Mouse (Mus musculus) CH12.LX (cell line): ENCODE results near the gene Prkch.

ENCODE experiments used
- CHD1 ChIP-seq: IDR thresholded peaks from 2 replicates; pipeline ENCODE4 v1.6.1; 2012; ENCODE audit warnings: low read depth, low read length, improper control_type of control experiment, inconsistent platforms
- CTCF ChIP-seq, 2 experiments: IDR thresholded peaks in 1 of 2; conservative IDR thresholded peaks in 1 of 2; 2 replicates each; pipeline ENCODE4 v1.5.1; 2011 to 2012; ENCODE audit warnings: low read depth in 2 of 2, low read length in 2 of 2, improper control_type of control experiment in 1 of 2, inconsistent platforms in 1 of 2, mild to moderate bottlenecking in 1 of 2, moderate library complexity in 1 of 2
- HCFC1 ChIP-seq: IDR thresholded peaks from 2 replicates; pipeline ENCODE4 v1.6.1; 2012; ENCODE audit warnings: low read depth, mild to moderate bottlenecking, inconsistent platforms, low read length, improper control_type of control experiment
- IRF4 ChIP-seq: IDR thresholded peaks from 2 replicates; pipeline ENCODE4 v1.6.1; 2014; ENCODE audit warnings: low read depth, mild to moderate bottlenecking, inconsistent platforms, low read length, improper control_type of control experiment
- MAFK ChIP-seq: IDR thresholded peaks from 2 replicates; pipeline ENCODE4 v1.6.1; 2011; ENCODE audit warnings: low read length, improper control_type of control experiment; ENCODE audit not compliant: insufficient replicate concordance
- MAZ ChIP-seq: IDR thresholded peaks from 2 replicates; pipeline ENCODE4 v1.6.1; 2012; ENCODE audit warnings: low read depth, mild to moderate bottlenecking, inconsistent platforms, low read length, improper control_type of control experiment, moderate library complexity
- MXI1 ChIP-seq: IDR thresholded peaks from 2 replicates; pipeline ENCODE4 v1.6.1; 2011; ENCODE audit warnings: mild to moderate bottlenecking, low read depth, low read length, improper control_type of control experiment
- POLR2A ChIP-seq: IDR thresholded peaks from 2 replicates; pipeline ENCODE4 v1.6.1; 2011; ENCODE audit warnings: low read depth, mild to moderate bottlenecking, improper control_type of control experiment, low read length
- RAD21 ChIP-seq: IDR thresholded peaks from 2 replicates; pipeline ENCODE4 v1.6.1; 2011; ENCODE audit warnings: low read depth, mild to moderate bottlenecking, low read length, improper control_type of control experiment, moderate library complexity
- RCOR1 ChIP-seq: conservative IDR thresholded peaks from 2 replicates; pipeline ENCODE4 v1.6.1; 2012; ENCODE audit warnings: low read depth, mild to moderate bottlenecking, inconsistent platforms, low read length, improper control_type of control experiment
- TBP ChIP-seq: conservative IDR thresholded peaks from 2 replicates; pipeline ENCODE4 v1.6.1; 2011; ENCODE audit warnings: low read depth, low read length, improper control_type of control experiment
- UBTF ChIP-seq: IDR thresholded peaks from 2 replicates; pipeline ENCODE4 v1.6.1; 2012; ENCODE audit warnings: low read depth, mild to moderate bottlenecking, inconsistent platforms, low read length, improper control_type of control experiment, moderate library complexity
- ZKSCAN1 ChIP-seq: IDR thresholded peaks from 2 replicates; pipeline ENCODE4 v1.6.1; 2012; ENCODE audit warnings: low read depth, inconsistent platforms, low read length, improper control_type of control experiment, borderline replicate concordance
- ZNF384 ChIP-seq: IDR thresholded peaks from 2 replicates; pipeline ENCODE4 v1.6.1; 2012; ENCODE audit warnings: low read depth, low read length, improper control_type of control experiment, inconsistent platforms

DNA sequence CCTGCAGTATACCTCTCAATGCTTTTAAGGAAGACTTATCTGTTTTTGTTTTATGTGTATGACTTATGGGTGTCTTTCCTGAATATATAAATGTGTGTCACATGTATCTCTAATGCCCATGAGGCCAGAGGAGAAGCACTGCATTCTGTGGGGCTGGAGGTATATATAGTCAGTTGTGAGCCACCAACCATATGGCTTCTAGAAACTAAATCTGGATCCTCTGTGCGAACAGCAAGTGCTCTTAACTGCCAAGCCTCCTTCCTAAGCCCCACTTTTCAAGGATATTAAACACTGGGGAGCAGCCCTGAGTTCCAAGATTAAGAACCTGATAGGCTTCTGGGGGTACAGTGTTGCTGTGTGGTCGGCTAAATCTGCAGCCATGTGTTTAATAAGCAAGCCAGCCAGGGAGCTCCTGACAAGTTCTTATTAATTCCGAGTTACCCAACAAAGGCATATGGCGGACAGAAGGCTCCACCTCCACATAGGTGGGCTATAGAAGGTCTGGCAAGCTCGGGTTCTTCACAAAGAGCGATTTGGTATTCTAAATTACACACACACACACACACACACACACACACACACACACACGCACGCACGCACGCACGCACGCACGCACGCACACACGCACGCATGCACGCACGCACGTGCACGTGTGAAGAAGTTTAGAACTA, 25.9 kb upstream of the Prkch start:
- TF ChIP-seq MAFK, result no peak
- TF ChIP-seq HCFC1, result no peak
- no peak for TF ChIP-seq CTCF (conservative IDR thresholded peaks at IDR 0.05 in 1 of 2, IDR thresholded peaks at IDR 0.05 in 1 of 2; ENCODE audit: low read depth in 2 of 2, low read length in 2 of 2)
- TF ChIP-seq UBTF, result no peak
- TF ChIP-seq POLR2A, result no peak
- TF ChIP-seq ZKSCAN1, result no peak
- no peak for TF ChIP-seq MXI1
- TF ChIP-seq CHD1, result no peak
- TF ChIP-seq TBP, result no peak
- no peak for TF ChIP-seq RCOR1
- TF ChIP-seq RAD21, result no peak
- TF ChIP-seq ZNF384, result no peak
- TF ChIP-seq MAZ, result no peak
- no peak for TF ChIP-seq IRF4
